Mouse (Mus musculus): Measurements from ENCODE around the gene Anln. TPM values are rescaled to one million over a fixed set of nuclear protein-coding genes. Genes with fewer than 3 reads are reported as not detected.
"Not testable (repeated sequence)": the region's sequence is repeated elsewhere in the genome, so short reads cannot be mapped to it uniquely, and the experiment has no call there.

Gene Anln
- polyA plus RNA-seq, 1 experiment from 2014 or later, result 57.4 TPM

- H3K4me1 ChIP-seq, result no peaks in the 10 kb centered on the region
- H3K36me3 ChIP-seq, result no peaks in the 10 kb centered on the region
- H3K4me3 ChIP-seq, result no peak overlapping the region
- WGBS, result 74% methylated on average over 3 of the region's 3 CpGs
- ATAC-seq (ENCODE audit: borderline replicate concordance, extremely low read depth, low FRiP score, low TSS enrichment), result no peak
- H3K4me2 ChIP-seq, result no peak overlapping the region
- H3K27me3 ChIP-seq, result no peaks in the 10 kb centered on the region
- H3K9ac ChIP-seq, result no peak overlapping the region
- no peak overlapping the region for H3K27ac ChIP-seq
- 0 out of 2 replicates have a peak, but pooled peaks cover 7% of the 10 kb centered on the region for H3K9me3 ChIP-seq
Observed at GRCm38 (mm10) chr9:22314066-22314465, 74.9 kb downstream of the Anln start.

DNA sequence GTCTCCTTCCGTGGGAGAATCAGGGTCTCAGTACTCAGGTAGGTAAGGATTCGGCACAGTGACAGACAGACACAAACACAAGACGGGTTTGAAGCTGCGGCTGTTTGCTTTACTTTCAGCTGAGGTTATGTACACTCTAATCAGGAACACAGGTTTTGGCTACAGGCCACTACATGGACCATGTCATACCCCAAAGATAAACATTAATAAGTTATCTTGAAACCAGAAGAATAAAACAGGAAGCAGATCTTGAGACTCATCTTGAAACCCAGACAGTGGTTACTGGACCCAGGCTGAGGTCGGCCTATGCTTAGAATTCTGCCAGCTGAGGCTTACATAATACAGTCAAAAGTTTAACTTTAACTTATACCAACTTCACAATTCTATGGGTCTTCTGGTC is 75.8 kb downstream of the Anln start:
- 0 out of 2 replicates have a peak, but pooled peaks cover 7% of the 10 kb centered on the region for H3K9me3 ChIP-seq
- no peaks in the 10 kb centered on the region for H3K4me1 ChIP-seq
- H3K4me2 ChIP-seq, result no peak overlapping the region
- no peak overlapping the region for H3K27ac ChIP-seq
- 52% methylated on average over 5 of the region's 5 CpGs for whole genome bisulfite sequencing
- ATAC-seq (ENCODE audit: borderline replicate concordance, extremely low read depth, low FRiP score, low TSS enrichment), result no peak
- H3K4me3 ChIP-seq, result no peak overlapping the region
- H3K27me3 ChIP-seq, result no peaks in the 10 kb centered on the region
- H3K9ac ChIP-seq, result no peak overlapping the region
- no peaks in the 10 kb centered on the region for H3K36me3 ChIP-seq

GRCm38 (mm10) chr9:22309651-22310050 is 79.3 kb downstream of the Anln start:
- Histone ChIP-seq H3K4me1 (peaks cover 9% of the 10 kb centered on the region), H3K4me2 (no peak overlapping the region), H3K36me3 (0 out of 2 replicates have a peak, but pooled peaks cover 4% of the 10 kb centered on the region), H3K9me3 (no peaks in the 10 kb centered on the region), H3K4me3 (no peak overlapping the region), H3K27me3 (no peaks in the 10 kb centered on the region), H3K9ac (no peak overlapping the region), H3K27ac (no peak overlapping the region)
- ATAC-seq (ENCODE audit: borderline replicate concordance, extremely low read depth, low FRiP score, low TSS enrichment), result no peak
- WGBS, result 92% methylated on average over 5 of the region's 5 CpGs

DNA sequence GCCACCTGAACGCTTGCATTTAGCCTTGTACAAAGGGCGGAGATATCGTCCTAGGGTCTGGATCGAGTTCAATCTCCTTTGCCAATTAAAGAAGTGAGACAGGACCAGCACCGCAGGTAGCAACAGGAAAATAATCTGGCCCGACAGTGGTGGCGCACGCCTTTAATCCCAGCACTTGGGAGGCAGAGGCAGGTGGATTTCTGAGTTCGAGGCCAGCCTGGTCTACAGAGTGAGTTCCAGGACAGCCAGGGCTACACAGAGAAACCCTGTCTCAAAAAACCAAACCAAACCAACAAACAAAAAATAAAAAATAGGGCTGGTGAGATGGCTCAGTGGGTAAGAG is 81.1 kb downstream of the Anln start:
- Histone ChIP-seq H3K4me2 (peak overlapping the region; percentile 83), H3K27ac (peak overlapping the region; percentile 57; the same call in 1 of the 2 replicates), H3K9ac (peak overlapping the region; percentile 93), H3K36me3 (peaks cover 20% of the 10 kb centered on the region), H3K4me3 (peak overlapping the region; percentile 94)
- H3K4me1 ChIP-seq; ATAC-seq (ENCODE audit: borderline replicate concordance, extremely low read depth, low FRiP score, low TSS enrichment); H3K27me3 ChIP-seq; H3K9me3 ChIP-seq: not testable (repeated sequence)
- 13% methylated on average over 9 of the region's 9 CpGs for WGBS

DNA sequence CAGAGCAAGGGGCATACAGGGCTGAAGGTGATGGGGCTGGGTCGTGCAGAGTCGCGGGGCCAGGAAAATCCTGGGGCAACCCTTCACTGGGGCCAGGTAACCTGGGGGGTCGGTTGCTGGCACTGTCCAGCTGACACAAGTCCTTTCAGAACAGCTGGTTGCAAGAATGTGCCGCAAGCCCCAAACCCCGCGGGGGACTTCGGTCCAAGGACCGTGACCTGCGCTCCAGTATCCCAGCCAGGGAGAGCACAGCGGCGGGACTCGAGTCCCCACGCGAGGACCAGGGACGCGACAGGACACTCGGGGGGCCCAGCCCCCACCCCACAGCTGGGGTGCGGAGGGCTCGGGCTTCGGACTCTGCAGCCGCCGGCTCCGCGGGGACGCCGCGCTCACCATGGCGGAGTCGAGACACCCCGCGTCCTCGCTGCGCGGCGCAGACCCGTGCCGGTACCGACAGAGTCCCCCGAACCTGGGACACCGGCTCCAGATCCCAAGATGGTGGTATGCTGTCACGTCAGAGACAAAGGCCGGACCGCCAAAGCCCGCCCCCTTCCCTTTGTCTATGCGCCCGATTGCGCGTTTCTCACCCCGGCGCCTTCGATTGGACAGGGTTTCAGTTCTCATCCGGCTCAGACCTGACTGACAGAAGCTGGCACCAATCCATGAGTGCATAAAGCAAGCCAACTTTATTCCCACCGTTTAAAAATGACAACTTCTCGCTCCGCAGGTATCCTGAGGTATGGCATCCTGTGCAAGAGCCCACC is 81.7 kb downstream of the Anln start, which contains the start of gene Zfp810:
Zfp810 (minus strand) TSS at position 493 of the 764 bp plus-strand sequence.
- under 1% methylated on average over 56 of the region's 56 CpGs for WGBS
- peaks cover 9% of the 10 kb centered on the region for H3K4me1 ChIP-seq
- ATAC-seq (ENCODE audit: borderline replicate concordance, extremely low read depth, low FRiP score, low TSS enrichment), result peak; percentile 96

GRCm38 (mm10) chr9:22306726-22307125 is 82.3 kb downstream of the Anln start:
- peak overlapping the region; percentile 83 for H3K4me2 ChIP-seq
- WGBS, result 19% methylated on average over 6 of the region's 6 CpGs
- H3K27me3 ChIP-seq, result no peaks in the 10 kb centered on the region
- ATAC-seq (ENCODE audit: borderline replicate concordance, extremely low read depth, low FRiP score, low TSS enrichment), result no peak
- H3K9ac ChIP-seq, result peak overlapping the region; percentile 93
- H3K4me3 ChIP-seq, result peak overlapping the region; percentile 94
- H3K4me1 ChIP-seq, result peaks cover 9% of the 10 kb centered on the region
- H3K9me3 ChIP-seq, result no peaks in the 10 kb centered on the region
- peaks cover 24% of the 10 kb centered on the region for H3K36me3 ChIP-seq
- peak overlapping the region; percentile 80 for H3K27ac ChIP-seq

More for the DNA sequence above, 81.7 kb downstream of the Anln start, which contains the start of gene Zfp810:
- Histone ChIP-seq H3K9me3 (no peaks in the 10 kb centered on the region), H3K27ac (peak within 1 kb of the TSS; percentile 80), H3K27me3 (no peaks in the 10 kb centered on the region), H3K36me3 (peaks cover 24% of the 10 kb centered on the region), H3K4me3 (peak within 1 kb of the TSS; percentile 94), H3K9ac (peak within 1 kb of the TSS; percentile 93), H3K4me2 (peak within 1 kb of the TSS; percentile 83)

GRCm38 (mm10) chr9:22302199-22302598 is 86.8 kb downstream of the Anln start:
- Histone ChIP-seq H3K4me3 (no peak overlapping the region), H3K36me3 (peaks cover 52% of the 10 kb centered on the region), H3K4me2 (no peak overlapping the region), H3K4me1 (peaks cover 9% of the 10 kb centered on the region), H3K27me3 (no peaks in the 10 kb centered on the region), H3K27ac (no peak overlapping the region), H3K9ac (no peak overlapping the region), H3K9me3 (no peaks in the 10 kb centered on the region)
- ATAC-seq (ENCODE audit: borderline replicate concordance, extremely low read depth, low FRiP score, low TSS enrichment), result no peak
- 100% methylated on average over 1 of the region's 1 CpGs for WGBS

Other genes with a start within 250 kb of the Anln start
- gene Pigyl, start 232.3 kb downstream of the Anln start, polyA plus RNA-seq (2015; fragmentation: Nextera tagmentation; extraction: Ambion mirVana), result 77.3 and 84.7 TPM in 2 replicates
- 0.52 and 0.64 TPM in 2 replicates for gene Zfp872, start 201.1 kb downstream of the Anln start, polyA plus RNA-seq (2015; fragmentation: Nextera tagmentation; extraction: Ambion mirVana)
- 20.1 and 24.7 TPM in 2 replicates for gene Zfp809, start 163.5 kb downstream of the Anln start, polyA plus RNA-seq (2015; fragmentation: Nextera tagmentation; extraction: Ambion mirVana)
- gene Zfp599, start 129.3 kb downstream of the Anln start, polyA plus RNA-seq (2015; fragmentation: Nextera tagmentation; extraction: Ambion mirVana), result 5.3 and 5.5 TPM in 2 replicates
- gene Zfp810, start 81.5 kb downstream of the Anln start, polyA plus RNA-seq (2015; fragmentation: Nextera tagmentation; extraction: Ambion mirVana), result 22.0 and 22.3 TPM in 2 replicates
- 5.0 and 5.9 TPM in 2 replicates for gene 9530077C05Rik, start 22.3 kb upstream of the Anln start, polyA plus RNA-seq (2015; fragmentation: Nextera tagmentation; extraction: Ambion mirVana)
- not detected in 2 replicates for gene Gm17545, start 65.1 kb upstream of the Anln start, polyA plus RNA-seq (2015; fragmentation: Nextera tagmentation; extraction: Ambion mirVana)
- 68.6 and 68.8 TPM in 2 replicates for gene Rp9, start 80.6 kb upstream of the Anln start, polyA plus RNA-seq (2015; fragmentation: Nextera tagmentation; extraction: Ambion mirVana)
- gene Bbs9, start 86.5 kb upstream of the Anln start, polyA plus RNA-seq (2015; fragmentation: Nextera tagmentation; extraction: Ambion mirVana), result 13.5 and 14.7 TPM in 2 replicates

Measured in lung, embryonic 15.5 days (tissue).